Mouse (Mus musculus) lung, adult 18-20 months (tissue): ENCODE results near the gene Efr3b.

Source experiments
- DNase-seq, 2 experiments: peaks; one replicate each; pipeline ENCODE4 v3.0.0; 2022; ENCODE audit warnings: mixed read lengths in 2 of 2

Efr3b gene

DNA sequence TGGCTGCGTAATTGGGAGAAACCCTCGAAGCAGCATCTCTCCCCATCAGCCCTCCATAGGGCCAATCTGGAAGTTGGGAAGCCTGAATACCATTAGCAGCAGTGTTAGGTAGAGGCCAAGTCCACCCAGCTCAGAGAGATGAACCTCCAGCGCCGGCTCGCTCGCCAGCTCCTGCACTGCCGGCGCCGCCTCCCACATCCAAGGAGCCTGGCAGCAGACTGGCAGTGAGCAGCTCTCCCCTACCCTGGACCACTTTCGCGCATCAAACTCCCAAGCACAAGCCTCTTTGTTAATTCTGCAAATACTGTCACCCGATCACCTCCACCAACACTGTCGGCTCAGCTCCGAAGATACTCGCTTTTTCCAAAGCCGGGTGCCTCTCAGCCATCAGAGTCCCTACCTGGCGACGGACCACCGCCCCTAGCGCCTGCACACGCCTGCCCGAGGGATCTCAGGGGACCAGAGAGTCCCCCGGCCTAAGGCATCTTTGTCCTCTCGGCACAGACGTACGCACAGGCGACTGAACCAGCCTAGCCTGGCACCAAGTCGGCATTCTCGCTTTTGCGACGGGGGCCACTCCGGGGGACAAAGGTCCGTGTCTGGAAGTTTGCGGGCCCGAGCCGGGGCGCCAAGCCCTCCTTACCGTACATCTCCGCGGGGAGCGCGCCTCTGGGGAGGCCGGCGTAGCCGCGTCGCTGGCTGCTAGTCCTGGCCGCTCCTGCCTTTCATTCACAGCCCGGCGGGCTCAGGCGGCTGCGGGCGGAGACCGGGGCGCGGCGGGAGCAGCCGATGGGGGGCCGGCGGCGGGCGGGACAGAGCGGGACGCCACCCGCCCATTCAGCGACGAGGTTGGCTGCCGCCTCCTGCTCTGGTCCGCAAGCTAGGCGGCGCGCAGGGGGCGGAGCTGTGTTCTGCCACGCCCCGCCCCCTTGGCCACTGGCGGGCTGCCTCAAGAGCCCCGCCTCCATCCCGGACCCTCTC, at the start of gene Efr3b:
Gene Efr3b, minus strand, starts transcription at position 855 of the 981 bp plus-strand sequence.
- peak; percentile 80 to 84 for DNase-seq

DNA sequence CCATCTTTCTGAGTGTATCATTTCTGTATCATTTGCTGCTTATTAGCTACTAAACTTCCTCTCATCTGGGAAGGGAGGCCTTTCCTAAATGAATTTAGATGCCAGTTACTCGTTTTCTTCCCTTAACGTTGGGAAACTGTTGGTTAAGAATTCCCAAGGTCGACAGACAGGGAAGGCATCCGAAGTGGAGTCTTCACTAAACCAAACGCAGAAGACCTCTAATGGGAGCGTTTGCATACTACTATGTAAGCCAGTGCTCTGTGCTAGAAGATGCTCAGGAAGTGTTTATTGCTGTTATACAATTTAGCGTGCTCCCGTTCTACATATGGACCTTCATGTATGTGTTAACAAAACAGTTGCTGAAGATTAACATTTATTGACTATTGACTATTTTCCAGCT, 44.7 kb upstream of the Efr3b start:
- no peak for DNase-seq

DNA sequence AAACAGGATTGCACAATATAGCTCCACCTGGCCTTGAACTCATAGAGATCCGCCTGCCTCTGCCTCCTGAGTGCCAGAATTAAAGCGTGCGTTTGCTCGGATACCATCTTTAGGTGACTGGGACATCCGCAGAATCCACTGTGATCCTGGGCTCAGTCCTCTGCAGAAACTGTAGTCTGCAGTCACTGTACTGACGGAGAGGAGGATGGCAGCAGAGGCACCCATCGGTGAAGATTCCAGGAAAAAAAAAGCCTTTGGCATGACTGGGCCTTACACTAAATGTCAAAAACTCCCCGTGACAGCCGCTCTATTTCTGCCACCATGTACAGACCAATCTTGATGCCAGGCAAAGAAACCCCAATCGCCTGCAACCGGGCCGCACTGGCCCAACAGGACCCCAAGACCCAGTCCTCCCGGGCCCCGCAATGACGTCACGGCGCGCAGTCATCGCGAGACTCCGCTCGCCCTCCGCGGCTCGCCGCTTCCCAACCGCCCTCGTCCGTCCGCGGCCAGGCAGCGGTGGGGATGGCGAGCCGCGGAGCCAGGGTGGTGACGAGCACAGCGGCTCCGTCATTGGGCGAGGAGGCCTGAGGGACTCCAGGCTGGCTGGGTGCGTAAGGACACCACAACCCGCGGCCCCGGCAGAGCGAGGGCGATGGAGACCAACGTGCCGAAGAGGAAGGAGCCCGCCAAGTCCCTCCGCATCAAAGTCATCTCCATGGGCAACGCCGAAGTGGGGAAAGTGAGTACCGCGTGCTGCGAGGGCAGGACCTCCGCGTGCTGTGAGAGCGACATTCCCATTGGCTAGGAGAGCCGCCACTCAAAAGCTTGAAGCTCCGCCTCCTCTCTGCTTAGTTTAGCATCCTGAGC, 43.7 kb upstream of the Efr3b start, which contains the start of gene Dnajc27:
Gene Dnajc27, plus strand, starts transcription at position 452 of the 870 bp plus-strand sequence.
- DNase-seq = peak; percentile 93

GRCm38 (mm10) chr12:4080311-4080710, 41.6 kb upstream of the Efr3b start:
- DNase-seq = peak; percentile 59 to 64

DNA sequence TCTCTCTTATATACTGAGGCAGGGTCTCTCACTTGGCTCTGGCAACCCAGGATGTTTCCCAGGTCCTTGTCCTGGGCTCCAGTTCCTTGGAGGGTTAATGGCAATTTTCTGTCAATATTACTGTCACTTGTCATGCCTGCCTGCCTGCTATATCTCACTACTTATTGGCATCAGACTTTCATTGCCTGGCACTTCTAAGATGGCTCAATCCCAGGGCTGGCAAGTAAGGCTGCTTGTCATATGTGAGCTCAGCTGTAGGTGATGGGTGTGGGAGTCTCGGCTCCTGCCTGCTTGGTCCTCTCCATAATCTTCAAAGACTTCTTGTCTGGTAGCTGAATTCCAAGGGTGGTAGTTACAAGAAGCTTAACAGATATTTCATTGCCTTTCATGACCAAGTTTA, 39.4 kb upstream of the Efr3b start:
- DNase-seq = no peak

DNA sequence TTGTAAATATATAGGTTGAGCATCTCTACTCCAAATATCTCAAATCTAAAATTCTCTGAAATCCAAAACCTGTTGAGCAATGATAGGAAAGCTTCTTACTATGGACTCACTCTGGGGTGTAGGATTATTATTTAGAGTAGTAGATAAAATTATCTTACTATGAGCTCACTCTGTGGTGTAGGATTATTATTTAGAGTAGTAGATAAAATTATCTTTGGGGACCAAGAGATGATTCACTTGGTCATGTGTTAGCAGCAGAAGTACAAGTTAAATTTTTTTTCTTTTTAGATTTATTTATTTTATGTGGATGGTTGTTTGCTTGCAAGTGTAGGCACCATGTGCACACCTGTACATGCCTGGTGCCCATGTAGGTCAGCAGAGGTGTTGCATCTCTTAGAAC, 37.7 kb upstream of the Efr3b start:
- DNase-seq = no peak

- DNase-seq = no peak
These were observed 36.7 kb upstream of the Efr3b start for GRCm38 (mm10) chr12:4075407-4075806.

- no peak for DNase-seq
These were observed 33.0 kb upstream of the Efr3b start for GRCm38 (mm10) chr12:4071671-4072070.

DNA sequence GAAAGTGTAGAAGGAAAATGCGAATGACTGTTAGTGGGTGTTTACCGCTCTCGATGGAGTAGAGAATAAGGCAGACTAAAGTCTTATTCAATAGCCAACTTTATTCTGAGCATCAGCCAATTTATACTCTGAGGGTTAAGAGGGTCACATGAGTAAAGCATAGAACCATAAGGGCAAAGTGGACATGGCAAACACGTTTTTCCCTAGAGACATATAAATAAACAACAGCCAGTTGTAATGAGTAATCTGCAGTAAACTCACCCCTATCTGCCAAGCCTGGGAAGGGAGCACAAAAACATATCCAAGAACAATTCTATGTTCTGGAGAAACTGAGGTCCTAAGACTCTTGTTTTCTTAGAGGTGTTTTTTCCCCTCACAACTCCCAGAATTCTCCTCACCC, 29.8 kb upstream of the Efr3b start:
- DNase-seq = no peak

DNA sequence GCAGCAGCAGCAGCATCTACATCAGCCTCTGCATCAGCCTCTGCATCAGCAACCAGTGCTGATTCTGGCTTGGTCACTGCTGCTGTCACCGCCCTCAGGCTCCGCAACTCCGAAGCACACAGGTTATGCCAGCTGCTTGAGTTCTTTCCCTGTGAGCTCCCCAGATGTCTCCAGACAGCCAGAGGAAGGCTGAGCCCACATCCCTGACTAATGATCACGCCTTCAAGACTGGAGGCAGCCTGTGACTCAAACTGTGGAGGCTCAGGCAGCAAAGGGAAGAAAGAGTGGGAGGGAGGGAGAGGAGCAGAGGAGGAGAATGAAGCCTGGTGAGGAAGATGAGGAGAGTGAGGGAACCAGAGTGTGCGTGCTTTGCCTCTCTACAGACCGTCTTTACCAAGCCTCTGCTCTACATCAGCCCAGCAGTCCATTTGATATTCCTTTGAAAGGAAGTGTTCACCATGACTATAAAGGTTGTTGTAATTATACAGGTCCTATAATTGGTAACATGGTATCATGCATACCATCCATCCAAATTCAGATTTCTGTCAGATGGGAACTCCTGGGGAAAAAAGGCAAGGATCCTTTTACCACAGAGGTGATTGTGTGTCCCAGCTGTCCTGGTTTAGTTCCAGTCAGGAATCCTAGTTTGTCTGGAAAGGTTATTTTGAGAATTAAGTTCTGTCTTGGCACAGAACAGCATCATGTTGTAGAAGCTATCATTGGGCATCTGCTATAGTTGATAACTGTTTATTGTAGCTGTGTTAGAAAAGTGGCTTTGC, 28.2 kb upstream of the Efr3b start:
- DNase-seq = no peak

DNA sequence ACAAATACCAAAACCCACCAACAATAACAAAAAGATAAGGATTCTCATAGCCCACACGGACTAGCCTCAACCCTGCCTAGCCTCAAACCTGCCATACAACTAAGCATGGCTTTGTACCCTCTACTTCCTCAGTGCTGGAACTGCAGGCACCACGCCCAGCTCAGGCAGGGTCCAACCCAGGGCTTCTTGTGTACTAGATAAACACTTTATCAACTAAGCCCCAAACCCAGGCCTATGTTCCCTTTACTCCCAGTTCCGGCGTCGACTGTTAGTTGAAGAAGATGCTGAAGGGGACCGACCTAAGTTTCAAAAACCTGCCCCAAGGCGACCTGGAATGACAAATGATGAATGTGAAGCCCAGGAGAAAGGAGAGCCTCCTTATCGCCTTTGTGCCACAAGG, 27.2 kb upstream of the Efr3b start:
- no peak for DNase-seq

DNA sequence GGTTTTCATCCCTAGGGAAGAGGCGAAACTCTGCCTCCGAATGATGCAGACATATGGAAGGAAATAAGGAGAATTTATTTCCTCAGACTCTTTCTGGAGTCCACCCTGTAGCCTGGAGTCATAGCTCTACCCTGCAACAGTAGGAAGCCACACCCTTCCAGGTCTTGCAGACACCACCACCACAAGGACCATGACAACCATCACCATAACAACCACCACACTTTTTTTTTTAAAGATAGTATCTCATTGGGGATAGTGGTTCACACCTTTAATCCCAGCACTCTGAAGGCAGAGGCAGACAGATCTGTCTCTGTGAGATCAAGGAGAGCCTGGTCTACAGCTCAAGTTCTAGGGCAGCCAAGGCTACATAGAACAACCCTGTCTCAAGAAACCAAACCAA, 26.8 kb upstream of the Efr3b start:
- no peak for DNase-seq

DNA sequence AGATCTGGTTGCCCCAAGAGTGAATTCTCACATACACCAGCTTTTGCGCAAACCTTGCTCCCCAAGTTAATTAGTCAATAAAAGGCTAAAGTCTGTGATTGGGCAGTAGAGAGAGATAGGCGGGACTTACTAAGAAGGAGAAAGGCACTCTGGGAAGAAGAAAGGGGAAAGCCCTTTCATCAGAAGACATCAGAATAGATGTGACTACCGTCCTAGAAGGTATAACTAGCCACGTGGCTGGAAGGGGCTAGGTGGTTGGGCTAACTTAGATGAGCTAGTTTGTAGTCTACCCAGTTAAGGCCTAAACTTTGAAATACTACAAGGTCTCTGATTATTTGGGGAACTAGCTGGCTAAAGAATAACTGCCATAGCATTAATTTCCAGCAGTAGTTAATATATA, 21.0 kb upstream of the Efr3b start:
- DNase-seq = no peak

GRCm38 (mm10) chr12:4058321-4058720, 19.6 kb upstream of the Efr3b start:
- DNase-seq = no peak

DNA sequence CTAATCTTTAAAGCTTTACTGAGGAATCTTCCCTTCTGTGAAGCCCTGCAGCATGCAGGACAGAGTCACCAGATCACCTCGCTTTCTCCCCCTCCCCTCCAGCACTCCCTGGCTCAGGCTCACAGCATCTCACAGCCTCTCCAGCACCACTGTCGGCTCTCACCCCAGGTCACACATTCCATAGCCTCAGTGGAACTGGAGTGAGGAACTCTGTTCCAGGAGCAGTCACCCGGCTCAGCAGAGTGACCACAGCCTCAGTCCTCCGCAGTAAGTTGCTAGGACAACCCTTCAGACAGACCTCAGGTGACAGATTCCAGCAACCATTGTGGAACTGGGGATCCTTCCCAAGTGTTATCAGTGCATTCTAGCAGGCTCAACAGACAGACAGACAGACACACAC, 16.1 kb upstream of the Efr3b start:
- DNase-seq = no peak

GRCm38 (mm10) chr12:4053643-4054042, 14.9 kb upstream of the Efr3b start:
- DNase-seq = no peak

GRCm38 (mm10) chr12:4050861-4051425, 12.2 kb upstream of the Efr3b start:
- no peak for DNase-seq

DNA sequence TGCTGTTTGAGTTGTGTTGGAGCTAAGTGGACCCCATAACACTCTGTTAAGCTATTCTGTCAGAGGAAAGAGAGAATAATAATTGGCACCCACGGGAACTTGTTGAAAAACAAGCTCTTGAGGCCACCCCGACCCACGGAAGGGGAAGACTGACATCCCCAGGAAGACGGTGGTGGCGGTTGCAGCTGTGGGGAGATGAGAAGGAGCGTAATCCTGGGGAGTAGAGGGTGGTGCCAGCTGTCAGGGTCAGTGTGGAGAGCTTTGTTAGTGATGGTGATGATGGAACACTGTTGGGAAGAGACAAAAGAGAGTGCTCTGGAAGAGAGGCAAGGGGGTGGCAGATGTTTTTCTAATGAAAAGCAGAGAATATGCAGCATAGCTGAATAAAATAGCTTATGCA, 9.3 kb upstream of the Efr3b start:
- no peak for DNase-seq

- DNase-seq = no peak
These were observed 7.3 kb upstream of the Efr3b start for GRCm38 (mm10) chr12:4045992-4046391.

GRCm38 (mm10) chr12:4042411-4042810, 3.7 kb upstream of the Efr3b start:
- no peak for DNase-seq

- DNase-seq = no peak
These were observed 331 bp upstream of the Efr3b start for GRCm38 (mm10) chr12:4039046-4039445.

- DNase-seq = no peak
These were observed 1.2 kb downstream of the Efr3b start for GRCm38 (mm10) chr12:4037511-4037910.
